Mouse (Mus musculus): ENCODE measurements around the gene Prr23a1. TPM values are rescaled to one million over a fixed set of nuclear protein-coding genes. Genes with fewer than 3 reads are reported as not detected.

Prr23a1 gene
- polyA plus RNA-seq (2015; fragmentation: Illumina TruSeq; extraction: RNeasy Lipid Tissue Mini Kit (QIAGEN cat#74804); ENCODE audit: insufficient read depth, low read depth, low replicate concordance): not detected

GRCm38 (mm10) chr9:98842117-98842516 is at the start of gene Prr23a1:
TSS of gene Prr23a1 (plus strand) at chr9:98842503.

DNA sequence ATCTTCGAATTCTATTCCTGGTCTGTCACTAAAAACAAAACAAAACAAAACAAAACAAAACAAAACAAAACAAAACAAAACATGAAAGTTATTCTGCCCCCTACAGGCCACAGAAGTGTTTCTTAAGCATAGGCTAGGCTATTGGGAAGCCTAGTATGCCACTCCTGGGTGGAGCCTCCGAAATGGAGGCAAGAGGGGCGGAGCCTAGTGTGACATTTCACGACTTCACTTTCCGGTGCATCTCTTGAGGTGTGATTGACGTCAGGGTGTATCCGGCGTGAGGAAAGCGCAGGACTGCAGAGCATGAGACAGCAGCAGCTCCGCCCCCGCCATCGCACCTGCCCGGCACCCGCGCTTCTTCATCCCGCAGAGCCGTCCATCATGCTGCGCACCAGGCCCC is 13.9 kb downstream of the Prr23a1 start, which contains the start of gene Prr23a2:
TSS of gene Prr23a2 (plus strand) at position 285 of the 400 bp plus-strand sequence.

DNA sequence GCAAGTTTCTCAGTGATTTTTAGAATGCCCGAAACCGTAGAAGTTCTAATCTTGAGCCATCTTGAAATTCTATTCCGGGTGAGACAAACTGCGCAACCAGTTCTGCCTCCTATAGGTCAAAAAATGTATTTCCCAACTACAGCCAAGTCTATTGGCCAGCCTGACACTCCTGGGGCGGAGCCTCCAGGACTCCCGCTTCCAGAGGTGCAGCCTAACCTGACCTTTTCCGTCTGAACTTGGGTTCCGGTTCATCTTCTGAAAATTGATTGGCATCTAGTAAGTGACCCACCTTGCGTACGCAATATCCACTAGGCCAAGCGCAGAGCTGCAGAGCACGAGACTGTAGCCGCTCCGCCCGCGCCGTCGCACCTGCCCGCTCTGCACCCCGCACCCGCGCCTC is 22.3 kb downstream of the Prr23a1 start, which contains the start of gene Prr23a3:
TSS of gene Prr23a3 (plus strand) at position 197 of the 400 bp plus-strand sequence.

Other genes with a start within 250 kb of the Prr23a1 start
- 3.8 TPM for gene Mrps22, start 240.8 kb upstream of the Prr23a1 start, polyA plus RNA-seq (2015; fragmentation: Illumina TruSeq; extraction: RNeasy Lipid Tissue Mini Kit (QIAGEN cat#74804); ENCODE audit: insufficient read depth, low read depth, low replicate concordance)
- gene Prr23a2, start 14.0 kb downstream of the Prr23a1 start, polyA plus RNA-seq (2015; fragmentation: Illumina TruSeq; extraction: RNeasy Lipid Tissue Mini Kit (QIAGEN cat#74804); ENCODE audit: insufficient read depth, low read depth, low replicate concordance): not detected
- gene Prr23a3, start 22.3 kb downstream of the Prr23a1 start, polyA plus RNA-seq (2015; fragmentation: Illumina TruSeq; extraction: RNeasy Lipid Tissue Mini Kit (QIAGEN cat#74804); ENCODE audit: insufficient read depth, low read depth, low replicate concordance): not detected
- gene 7420426K07Rik, start 60.6 kb downstream of the Prr23a1 start, polyA plus RNA-seq (2015; fragmentation: Illumina TruSeq; extraction: RNeasy Lipid Tissue Mini Kit (QIAGEN cat#74804); ENCODE audit: insufficient read depth, low read depth, low replicate concordance): not detected
- gene Foxl2, start 112.8 kb downstream of the Prr23a1 start, polyA plus RNA-seq (2015; fragmentation: Illumina TruSeq; extraction: RNeasy Lipid Tissue Mini Kit (QIAGEN cat#74804); ENCODE audit: insufficient read depth, low read depth, low replicate concordance): not detected
- 4.8 TPM for gene Faim, start 143.9 kb downstream of the Prr23a1 start, polyA plus RNA-seq (2015; fragmentation: Illumina TruSeq; extraction: RNeasy Lipid Tissue Mini Kit (QIAGEN cat#74804); ENCODE audit: insufficient read depth, low read depth, low replicate concordance)
- not detected for gene Gm1123, start 193.2 kb downstream of the Prr23a1 start, polyA plus RNA-seq (2015; fragmentation: Illumina TruSeq; extraction: RNeasy Lipid Tissue Mini Kit (QIAGEN cat#74804); ENCODE audit: insufficient read depth, low read depth, low replicate concordance)

Data from pancreas, adult 10 weeks (tissue).